Mouse (Mus musculus): ENCODE results near the gene Fryl.

The Fryl gene

GRCm38 (mm10) chr5:73256352-73257065 is at the start of gene Fryl:
Gene Fryl, minus strand, starts transcription at chr5:73256619.
- peak; percentile 96 for DNase-seq (ENCODE audit: low spot score)

GRCm38 (mm10) chr5:73304507-73304906 is 48.1 kb upstream of the Fryl start:
- DNase-seq (ENCODE audit: low spot score), result no peak

- no peak for DNase-seq (ENCODE audit: low spot score)
Measured at GRCm38 (mm10) chr5:73301601-73302307, 45.3 kb upstream of the Fryl start.

- DNase-seq (ENCODE audit: low spot score), result no peak
Measured at GRCm38 (mm10) chr5:73295916-73296315, 39.5 kb upstream of the Fryl start.

- DNase-seq (ENCODE audit: low spot score), result no peak
Measured at GRCm38 (mm10) chr5:73295016-73295415, 38.6 kb upstream of the Fryl start.

GRCm38 (mm10) chr5:73293458-73293827 is 37.0 kb upstream of the Fryl start:
- DNase-seq (ENCODE audit: low spot score), result no peak

- DNase-seq (ENCODE audit: low spot score), result peak; percentile 97
Measured at GRCm38 (mm10) chr5:73292502-73293457, 36.4 kb upstream of the Fryl start, which contains the start of gene Ociad1. Gene Ociad1, plus strand, starts transcription at chr5:73292784.

GRCm38 (mm10) chr5:73289900-73290299 is 33.5 kb upstream of the Fryl start:
- no peak for DNase-seq (ENCODE audit: low spot score)

- DNase-seq (ENCODE audit: low spot score), result no peak
Measured at GRCm38 (mm10) chr5:73286603-73287002, 30.2 kb upstream of the Fryl start.

GRCm38 (mm10) chr5:73285470-73285978 is 29.1 kb upstream of the Fryl start:
- no peak for DNase-seq (ENCODE audit: low spot score)

GRCm38 (mm10) chr5:73284046-73284445 is 27.6 kb upstream of the Fryl start:
- no peak for DNase-seq (ENCODE audit: low spot score)

- DNase-seq (ENCODE audit: low spot score), result no peak
Measured at GRCm38 (mm10) chr5:73280567-73280850, 24.1 kb upstream of the Fryl start.

GRCm38 (mm10) chr5:73279732-73280566 is 23.5 kb upstream of the Fryl start:
- DNase-seq (ENCODE audit: low spot score), result no peak

GRCm38 (mm10) chr5:73279190-73279589 is 22.8 kb upstream of the Fryl start:
- no peak for DNase-seq (ENCODE audit: low spot score)

GRCm38 (mm10) chr5:73274941-73275340 is 18.5 kb upstream of the Fryl start:
- no peak for DNase-seq (ENCODE audit: low spot score)

- no peak for DNase-seq (ENCODE audit: low spot score)
Measured at GRCm38 (mm10) chr5:73273171-73273570, 16.8 kb upstream of the Fryl start.

GRCm38 (mm10) chr5:73270612-73271011 is 14.2 kb upstream of the Fryl start:
- DNase-seq (ENCODE audit: low spot score), result no peak

- DNase-seq (ENCODE audit: low spot score), result no peak
Measured at GRCm38 (mm10) chr5:73268636-73269213, 12.3 kb upstream of the Fryl start.

GRCm38 (mm10) chr5:73265460-73265859 is 9.0 kb upstream of the Fryl start:
- DNase-seq (ENCODE audit: low spot score), result no peak

GRCm38 (mm10) chr5:73264122-73264521 is 7.7 kb upstream of the Fryl start:
- no peak for DNase-seq (ENCODE audit: low spot score)

- no peak for DNase-seq (ENCODE audit: low spot score)
Measured at GRCm38 (mm10) chr5:73257723-73258122, 1.3 kb upstream of the Fryl start.
